Mouse (Mus musculus): ENCODE data around the gene Ubac2.
A peak's percentile ranks its signal among the peaks of the same experiment; 100 is the strongest.

Ubac2 gene

GRCm38 (mm10) chr14:121951399-121952045 lies 73.1 kb downstream of the Ubac2 start:
- DNase-seq (ENCODE audit: low spot score) = peak; percentile 50

GRCm38 (mm10) chr14:121952046-121952400 lies 73.6 kb downstream of the Ubac2 start:
- no peak for DNase-seq (ENCODE audit: low spot score)

- DNase-seq (ENCODE audit: low spot score) = no peak
Observed at GRCm38 (mm10) chr14:121954129-121954528, 75.7 kb downstream of the Ubac2 start.

- no peak for DNase-seq (ENCODE audit: low spot score)
Observed at GRCm38 (mm10) chr14:121954608-121955007, 76.2 kb downstream of the Ubac2 start.

GRCm38 (mm10) chr14:121955176-121955795 lies 76.9 kb downstream of the Ubac2 start:
- no peak for DNase-seq (ENCODE audit: low spot score)

- DNase-seq (ENCODE audit: low spot score) = no peak
Observed at GRCm38 (mm10) chr14:121956291-121956690, 77.9 kb downstream of the Ubac2 start.

GRCm38 (mm10) chr14:121957176-121957871 lies 78.9 kb downstream of the Ubac2 start:
- DNase-seq (ENCODE audit: low spot score) = no peak

- no peak for DNase-seq (ENCODE audit: low spot score)
Observed at GRCm38 (mm10) chr14:121958041-121958750, 79.8 kb downstream of the Ubac2 start.

- no peak for DNase-seq (ENCODE audit: low spot score)
Observed at GRCm38 (mm10) chr14:121958751-121959537, 80.5 kb downstream of the Ubac2 start.

- DNase-seq (ENCODE audit: low spot score) = no peak
Observed at GRCm38 (mm10) chr14:121959538-121959980, 81.1 kb downstream of the Ubac2 start.

GRCm38 (mm10) chr14:121960031-121960430 lies 81.6 kb downstream of the Ubac2 start:
- DNase-seq (ENCODE audit: low spot score) = no peak

GRCm38 (mm10) chr14:121960531-121960930 lies 82.1 kb downstream of the Ubac2 start:
- no peak for DNase-seq (ENCODE audit: low spot score)

GRCm38 (mm10) chr14:121960997-121961396 lies 82.6 kb downstream of the Ubac2 start:
- no peak for DNase-seq (ENCODE audit: low spot score)

GRCm38 (mm10) chr14:121961496-121962127 lies 83.2 kb downstream of the Ubac2 start:
- DNase-seq (ENCODE audit: low spot score) = no peak

GRCm38 (mm10) chr14:121962128-121962890 lies 83.9 kb downstream of the Ubac2 start:
- no peak for DNase-seq (ENCODE audit: low spot score)

GRCm38 (mm10) chr14:121963251-121963941 lies 85.0 kb downstream of the Ubac2 start:
- no peak for DNase-seq (ENCODE audit: low spot score)

- DNase-seq (ENCODE audit: low spot score) = no peak
Observed at GRCm38 (mm10) chr14:121963942-121964335, 85.5 kb downstream of the Ubac2 start.

GRCm38 (mm10) chr14:121964990-121965389 lies 86.6 kb downstream of the Ubac2 start, which contains the start of gene Gpr183:
Gene Gpr183, minus strand, starts transcription at chr14:121965195.
- no peak for DNase-seq (ENCODE audit: low spot score)

GRCm38 (mm10) chr14:121965461-121965860 lies 87.0 kb downstream of the Ubac2 start:
- DNase-seq (ENCODE audit: low spot score) = no peak

GRCm38 (mm10) chr14:121967095-121967494 lies 88.7 kb downstream of the Ubac2 start:
- no peak for DNase-seq (ENCODE audit: low spot score)
